Mouse (Mus musculus) heart, embryonic 15.5 days (tissue): Measurements from ENCODE around the gene Tshr. TPM values are rescaled to one million over a fixed set of nuclear protein-coding genes. Genes with fewer than 3 reads are reported as not detected.
A peak's percentile ranks its signal among the peaks of the same experiment; 100 is the strongest.
"Not testable (repeated sequence)": the region's sequence is repeated elsewhere in the genome, so short reads cannot be mapped to it uniquely, and the experiment has no call there.

Experiments
- ATAC-seq: fragments of 200-750 bp; cut with Nextera tagmentation; replicated peaks from 2 replicates; pipeline ENCODE4 v1.8.0; 2017; ENCODE audit warnings: low read depth, moderate TSS enrichment; ENCODE audit not compliant: insufficient number of reproducible peaks, insufficient read depth, low FRiP score
- H3K27ac ChIP-seq: fragments of 300-500 bp; sonication (generic); 2 replicates; pipeline ENCODE4 v1.5.1; 2015; ENCODE audit warnings: mild to moderate bottlenecking, inconsistent platforms
- H3K27me3 ChIP-seq: fragments of 300-500 bp; sonication (generic); 2 replicates; pipeline ENCODE4 v1.6.1; 2015; ENCODE audit warnings: inconsistent platforms
- H3K36me3 ChIP-seq: fragments of 300-500 bp; sonication (generic); 2 replicates; pipeline ENCODE4 v1.6.1; 2015; ENCODE audit warnings: mild to moderate bottlenecking, inconsistent platforms
- H3K4me1 ChIP-seq: fragments of 300-500 bp; sonication (generic); replicated peaks from 2 replicates; pipeline ENCODE4 v1.6.1; 2015; ENCODE audit warnings: inconsistent platforms
- H3K4me2 ChIP-seq: fragments of 300-500 bp; sonication (generic); 2 replicates; pipeline ENCODE4 v1.6.1; 2015; ENCODE audit warnings: inconsistent platforms, mild to moderate bottlenecking, moderate library complexity
- H3K4me3 ChIP-seq: fragments of 300-500 bp; sonication (generic); 2 replicates; pipeline ENCODE4 v1.5.1; 2015; ENCODE audit warnings: mild to moderate bottlenecking, inconsistent platforms
- H3K9ac ChIP-seq: fragments of 300-500 bp; sonication (generic); 2 replicates; pipeline ENCODE4 v1.6.1; 2015; ENCODE audit warnings: mild to moderate bottlenecking, inconsistent platforms
- H3K9me3 ChIP-seq: fragments of 300-500 bp; sonication (generic); replicated peaks from 2 replicates; pipeline ENCODE4 v1.6.1; 2016; ENCODE audit warnings: inconsistent platforms
- WGBS: fragments of 180-500 bp; shearing (Covaris S2); methylation state at CpG from one replicate; pipeline ENCODE4 v1.1.7; 2015; ENCODE audit warnings: mixed read lengths; 5-methylcytosine and 5-hydroxymethylcytosine counted together
- polyA plus RNA-seq: library from polyadenylated mRNA; unstranded; fragments of >200 nt; fragmentation: Nextera tagmentation; extraction: Ambion mirVana; gene quantifications from 2 replicates; pipeline ENCODE4 v1.2.1, GENCODE M21; 2015

Tshr gene
- polyA plus RNA-seq, 1 experiment from 2014 or later = 0.06 TPM

- H3K27me3 ChIP-seq = no peaks in the 10 kb centered on the region
- H3K9me3 ChIP-seq = no peaks in the 10 kb centered on the region
- WGBS = 71% methylated on average over 3 of the region's 3 CpGs
- H3K9ac ChIP-seq = no peak overlapping the region
- no peaks in the 10 kb centered on the region for H3K36me3 ChIP-seq
- H3K4me3 ChIP-seq = no peak overlapping the region
- no peak for ATAC-seq
- H3K27ac ChIP-seq = no peak overlapping the region
- H3K4me2 ChIP-seq = no peak overlapping the region
- H3K4me1 ChIP-seq = no peaks in the 10 kb centered on the region
Measured at GRCm38 (mm10) chr12:91511766-91512165, 127.4 kb downstream of the Tshr start.

- Histone ChIP-seq H3K27ac (no peak overlapping the region), H3K4me3 (no peak overlapping the region), H3K9ac (no peak overlapping the region), H3K36me3 (no peaks in the 10 kb centered on the region), H3K4me2 (no peak overlapping the region), H3K9me3 (no peaks in the 10 kb centered on the region), H3K27me3 (no peaks in the 10 kb centered on the region), H3K4me1 (no peaks in the 10 kb centered on the region)
- 73% methylated on average over 6 of the region's 6 CpGs for WGBS
- no peak for ATAC-seq
Measured at GRCm38 (mm10) chr12:91513980-91514379, 129.6 kb downstream of the Tshr start.

GRCm38 (mm10) chr12:91517808-91518207 lies 133.4 kb downstream of the Tshr start:
- no peaks in the 10 kb centered on the region for H3K36me3 ChIP-seq
- H3K9ac ChIP-seq = no peak overlapping the region
- H3K4me2 ChIP-seq = no peak overlapping the region
- no peaks in the 10 kb centered on the region for H3K4me1 ChIP-seq
- H3K27ac ChIP-seq = no peak overlapping the region
- no peak overlapping the region for H3K4me3 ChIP-seq
- ATAC-seq = no peak
- H3K27me3 ChIP-seq = no peaks in the 10 kb centered on the region
- WGBS = 67% methylated on average over 3 of the region's 3 CpGs
- H3K9me3 ChIP-seq = no peaks in the 10 kb centered on the region

- ATAC-seq = no peak
- WGBS = 50% methylated on average over 3 of the region's 3 CpGs
Measured at GRCm38 (mm10) chr12:91523626-91524025, 139.3 kb downstream of the Tshr start.

GRCm38 (mm10) chr12:91534514-91534913 lies 150.2 kb downstream of the Tshr start:
- Histone ChIP-seq H3K27ac (no peak overlapping the region), H3K9ac (no peak overlapping the region), H3K27me3 (no peaks in the 10 kb centered on the region), H3K4me2 (no peak overlapping the region), H3K4me3 (no peak overlapping the region), H3K4me1 (no peaks in the 10 kb centered on the region), H3K9me3 (no peaks in the 10 kb centered on the region), H3K36me3 (no peaks in the 10 kb centered on the region)
- no peak for ATAC-seq
- WGBS = 78% methylated on average over 6 of the region's 6 CpGs

More at GRCm38 (mm10) chr12:91523626-91524025, 139.3 kb downstream of the Tshr start:
- Histone ChIP-seq H3K4me1 (no peaks in the 10 kb centered on the region), H3K9ac (no peak overlapping the region), H3K4me2 (no peak overlapping the region), H3K36me3 (no peaks in the 10 kb centered on the region), H3K9me3 (no peaks in the 10 kb centered on the region), H3K27ac (no peak overlapping the region), H3K27me3 (no peaks in the 10 kb centered on the region), H3K4me3 (no peak overlapping the region)

- no peaks in the 10 kb centered on the region for H3K9me3 ChIP-seq
- no peak overlapping the region for H3K4me2 ChIP-seq
- H3K4me1 ChIP-seq = no peaks in the 10 kb centered on the region
- no peak overlapping the region for H3K4me3 ChIP-seq
- no peak overlapping the region for H3K27ac ChIP-seq
- ATAC-seq = no peak
- no peaks in the 10 kb centered on the region for H3K27me3 ChIP-seq
- 82% methylated on average over 7 of the region's 7 CpGs for WGBS
- H3K9ac ChIP-seq = no peak overlapping the region
- H3K36me3 ChIP-seq = no peaks in the 10 kb centered on the region
Measured at GRCm38 (mm10) chr12:91540202-91540601, 155.8 kb downstream of the Tshr start.

- Histone ChIP-seq H3K9me3 (no peaks in the 10 kb centered on the region), H3K9ac (no peak overlapping the region)
- no peak for ATAC-seq
Measured at GRCm38 (mm10) chr12:91549471-91549870, 165.1 kb downstream of the Tshr start.

GRCm38 (mm10) chr12:91551773-91552526 lies 167.6 kb downstream of the Tshr start:
- H3K36me3 ChIP-seq = peaks cover 3% of the 10 kb centered on the region
- no peaks in the 10 kb centered on the region for H3K27me3 ChIP-seq
- peaks cover 8% of the 10 kb centered on the region for H3K4me1 ChIP-seq
- H3K27ac ChIP-seq = peak overlapping the region; percentile 37; the same call in 1 of the 2 replicates
- H3K9me3 ChIP-seq = no peaks in the 10 kb centered on the region
- H3K4me3 ChIP-seq = no peak overlapping the region
- 21% methylated on average over 19 of the region's 19 CpGs for WGBS
- H3K4me2 ChIP-seq = peak overlapping the region; percentile 51
- H3K9ac ChIP-seq = no peak overlapping the region
- peak; percentile 91 for ATAC-seq

More at GRCm38 (mm10) chr12:91549471-91549870, 165.1 kb downstream of the Tshr start:
- H3K4me2 ChIP-seq = no peak overlapping the region
- H3K36me3 ChIP-seq = no peaks in the 10 kb centered on the region
- H3K4me3 ChIP-seq = no peak overlapping the region
- no peaks in the 10 kb centered on the region for H3K27me3 ChIP-seq
- WGBS = 69% methylated on average over 9 of the region's 9 CpGs
- no peak overlapping the region for H3K27ac ChIP-seq
- peaks cover 8% of the 10 kb centered on the region for H3K4me1 ChIP-seq

- not testable (repeated sequence) for H3K4me1 ChIP-seq, H3K4me3 ChIP-seq, H3K4me2 ChIP-seq, H3K9ac ChIP-seq, H3K9me3 ChIP-seq, H3K27ac ChIP-seq, ATAC-seq, H3K27me3 ChIP-seq
- H3K36me3 ChIP-seq = peaks cover 12% of the 10 kb centered on the region
- 91% methylated on average over 8 of the region's 8 CpGs for WGBS
Measured at GRCm38 (mm10) chr12:91557358-91558005, 173.1 kb downstream of the Tshr start.

GRCm38 (mm10) chr12:91558152-91558551 lies 173.8 kb downstream of the Tshr start:
- H3K27me3 ChIP-seq, H3K4me1 ChIP-seq, ATAC-seq, H3K27ac ChIP-seq, H3K4me3 ChIP-seq, H3K9me3 ChIP-seq, H3K4me2 ChIP-seq, H3K9ac ChIP-seq: not testable (repeated sequence)
- 78% methylated on average over 4 of the region's 4 CpGs for WGBS
- peaks cover 19% of the 10 kb centered on the region for H3K36me3 ChIP-seq

GRCm38 (mm10) chr12:91567145-91567544 lies 182.8 kb downstream of the Tshr start:
- H3K4me3 ChIP-seq = no peak overlapping the region
- H3K27ac ChIP-seq = no peak overlapping the region
- H3K27me3 ChIP-seq = no peaks in the 10 kb centered on the region
- H3K9me3 ChIP-seq = no peaks in the 10 kb centered on the region
- WGBS = 95% methylated on average over 4 of the region's 4 CpGs
- H3K4me1 ChIP-seq = no peaks in the 10 kb centered on the region
- no peak overlapping the region for H3K9ac ChIP-seq
- ATAC-seq = no peak
- H3K36me3 ChIP-seq = peaks cover 67% of the 10 kb centered on the region
- no peak overlapping the region for H3K4me2 ChIP-seq

- WGBS = 84% methylated on average over 3 of the region's 3 CpGs
- H3K4me1 ChIP-seq = no peaks in the 10 kb centered on the region
- H3K27ac ChIP-seq = no peak overlapping the region
- peaks cover 72% of the 10 kb centered on the region for H3K36me3 ChIP-seq
- ATAC-seq = no peak
- no peak overlapping the region for H3K4me3 ChIP-seq
- no peaks in the 10 kb centered on the region for H3K27me3 ChIP-seq
- no peaks in the 10 kb centered on the region for H3K9me3 ChIP-seq
- no peak overlapping the region for H3K4me2 ChIP-seq
- no peak overlapping the region for H3K9ac ChIP-seq
Measured at GRCm38 (mm10) chr12:91569255-91569654, 184.9 kb downstream of the Tshr start.
